Mouse (Mus musculus) adrenal gland, adult (tissue): ENCODE data around the gene Kcnj4.

ENCODE experiments used
- DNase-seq, 2 experiments: peaks; one replicate each; pipeline ENCODE4 v3.0.0; 2022 to 2023; ENCODE audit warnings: low spot score in 1 of 2; ENCODE audit not compliant: inconsistent age in 2 of 2

Kcnj4 gene

GRCm38 (mm10) chr15:79513940-79514339 lies 8.9 kb upstream of the Kcnj4 start:
- no peak for DNase-seq

- peak; percentile 86 to 91 for DNase-seq
Measured at GRCm38 (mm10) chr15:79511553-79512320, 6.7 kb upstream of the Kcnj4 start.

- no peak for DNase-seq
Measured at GRCm38 (mm10) chr15:79510425-79510824, 5.4 kb upstream of the Kcnj4 start.

- DNase-seq = no peak
Measured at GRCm38 (mm10) chr15:79509998-79510397, 5.0 kb upstream of the Kcnj4 start.

GRCm38 (mm10) chr15:79507055-79507828 lies 2.2 kb upstream of the Kcnj4 start:
- no peak for DNase-seq

GRCm38 (mm10) chr15:79506460-79506859 lies 1.4 kb upstream of the Kcnj4 start:
- DNase-seq = no peak

GRCm38 (mm10) chr15:79505616-79506283 lies 709 bp upstream of the Kcnj4 start:
- peak; percentile 59 to 81 for DNase-seq

- peak; percentile 79 to 85 for DNase-seq
Measured at GRCm38 (mm10) chr15:79503438-79503837, 1.6 kb downstream of the Kcnj4 start.

- DNase-seq = peak in 1 of 2 experiments; percentile 28
Measured at GRCm38 (mm10) chr15:79502891-79503341, 2.1 kb downstream of the Kcnj4 start.

- no peak for DNase-seq
Measured at GRCm38 (mm10) chr15:79500110-79500509, 4.9 kb downstream of the Kcnj4 start.

- DNase-seq = no peak
Measured at GRCm38 (mm10) chr15:79493527-79493926, 11.5 kb downstream of the Kcnj4 start.

- peak; percentile 65 to 82 for DNase-seq
Measured at GRCm38 (mm10) chr15:79489463-79489862, 15.6 kb downstream of the Kcnj4 start.

GRCm38 (mm10) chr15:79481181-79481688 lies 23.8 kb downstream of the Kcnj4 start:
- no peak for DNase-seq

- DNase-seq = peak in 1 of 2 experiments; percentile 58
Measured at GRCm38 (mm10) chr15:79477227-79477626, 27.8 kb downstream of the Kcnj4 start.

GRCm38 (mm10) chr15:79473638-79474355 lies 31.2 kb downstream of the Kcnj4 start:
- no peak for DNase-seq

GRCm38 (mm10) chr15:79473042-79473441 lies 32.0 kb downstream of the Kcnj4 start:
- DNase-seq = no peak

- no peak for DNase-seq
Measured at GRCm38 (mm10) chr15:79471095-79471494, 33.9 kb downstream of the Kcnj4 start.

GRCm38 (mm10) chr15:79470583-79470982 lies 34.5 kb downstream of the Kcnj4 start:
- DNase-seq = peak in 1 of 2 experiments; percentile 54

- DNase-seq = no peak
Measured at GRCm38 (mm10) chr15:79469577-79469976, 35.5 kb downstream of the Kcnj4 start.

GRCm38 (mm10) chr15:79466601-79467286 lies 38.3 kb downstream of the Kcnj4 start:
- peak; percentile 83 to 94 for DNase-seq
